Mouse (Mus musculus): ENCODE data around the gene Rtp3. TPM values are rescaled to one million over a fixed set of nuclear protein-coding genes. Genes with fewer than 3 reads are reported as not detected.

Gene Rtp3
- total and polyA plus RNA-seq, 2 experiments: 14.5 to 61.0 TPM

DNA sequence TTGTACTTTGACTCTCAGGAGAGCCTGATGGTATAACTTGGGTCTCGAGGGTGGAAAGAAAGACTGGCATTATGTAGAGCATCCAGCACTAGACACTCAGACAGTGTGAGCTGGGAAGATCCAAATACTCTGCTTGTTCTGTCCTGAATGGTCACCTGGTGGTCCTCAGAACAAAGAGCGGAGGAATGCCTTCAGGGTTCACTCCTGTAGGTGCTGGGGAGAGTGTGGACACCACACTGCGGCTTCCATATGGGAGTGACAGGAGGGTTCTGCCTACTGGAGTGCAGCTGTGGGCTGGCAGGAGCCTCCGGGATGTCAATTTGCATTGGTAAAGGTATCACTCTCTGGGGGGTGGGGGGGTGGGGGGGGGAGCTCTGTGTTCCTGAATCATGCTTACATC lies 8.0 kb downstream of the Rtp3 start:
- H3K4me1 ChIP-seq (ENCODE audit: control insufficient read depth, insufficient read depth, low read length): peaks cover 11% of the 10 kb centered on the region
- no peak overlapping the region for H3K4me3 ChIP-seq (ENCODE audit: insufficient read depth, low read depth, low read length)
- H3K36me3 ChIP-seq (ENCODE audit: control insufficient read depth, insufficient read depth, low read length): peaks cover 5% of the 10 kb centered on the region
- WGBS: 85% methylated on average over 4 of the region's 4 CpGs
- TF ChIP-seq POLR2A (IDR thresholded peaks at IDR 0.05; ENCODE audit: extremely low read depth, insufficient read depth, low read length) (no peak), CTCF (IDR thresholded peaks at IDR 0.05; ENCODE audit: low read depth, low read length) (no peak)
- DNase-seq (ENCODE audit: extremely low read depth, low read depth, low spot score): no peak
- no peak overlapping the region for H3K9ac ChIP-seq (ENCODE audit: low read depth, low read length)
- no peak overlapping the region for H3K27ac ChIP-seq (replicated peaks; ENCODE audit: insufficient read depth, low read depth, low read length)
- H3K79me2 ChIP-seq (ENCODE audit: control insufficient read depth, insufficient read depth, low read length): no peaks in the 10 kb centered on the region
- H3K27me3 ChIP-seq (ENCODE audit: control insufficient read depth, insufficient read depth, low read length): no peaks in the 10 kb centered on the region

DNA sequence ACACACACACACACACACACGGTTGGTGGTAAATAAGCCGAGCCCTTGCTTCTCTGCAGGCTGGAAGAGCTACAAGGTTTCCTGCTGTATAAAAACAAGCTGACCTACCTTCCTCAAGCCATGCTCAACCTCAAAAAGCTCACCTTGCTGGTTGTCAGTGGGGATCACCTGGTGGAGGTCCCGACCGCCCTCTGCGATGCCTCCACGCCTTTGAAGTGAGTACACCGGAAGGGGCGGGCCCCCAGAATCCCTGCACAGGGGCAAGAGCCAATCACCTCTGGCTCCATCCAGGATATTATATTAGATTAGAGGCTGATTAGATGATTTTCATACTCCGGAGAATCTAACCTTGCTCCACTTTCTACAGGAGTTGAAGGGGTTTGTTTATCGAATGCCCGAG lies 11.0 kb downstream of the Rtp3 start:
- H3K4me1 ChIP-seq (ENCODE audit: control insufficient read depth, insufficient read depth, low read length): no peaks in the 10 kb centered on the region
- no peak overlapping the region for H3K4me3 ChIP-seq (ENCODE audit: insufficient read depth, low read depth, low read length)
- TF ChIP-seq CTCF (IDR thresholded peaks at IDR 0.05; ENCODE audit: low read depth, low read length) (no peak), POLR2A (IDR thresholded peaks at IDR 0.05; ENCODE audit: extremely low read depth, insufficient read depth, low read length) (no peak)
- no peaks in the 10 kb centered on the region for H3K79me2 ChIP-seq (ENCODE audit: control insufficient read depth, insufficient read depth, low read length)
- H3K27ac ChIP-seq (replicated peaks; ENCODE audit: insufficient read depth, low read depth, low read length): no peak overlapping the region
- H3K27me3 ChIP-seq (ENCODE audit: control insufficient read depth, insufficient read depth, low read length): no peaks in the 10 kb centered on the region
- no peaks in the 10 kb centered on the region for H3K36me3 ChIP-seq (ENCODE audit: control insufficient read depth, insufficient read depth, low read length)
- H3K9ac ChIP-seq (ENCODE audit: low read depth, low read length): no peak overlapping the region
- 93% methylated on average over 11 of the region's 11 CpGs for WGBS
- no peak for DNase-seq (ENCODE audit: extremely low read depth, low read depth, low spot score)

DNA sequence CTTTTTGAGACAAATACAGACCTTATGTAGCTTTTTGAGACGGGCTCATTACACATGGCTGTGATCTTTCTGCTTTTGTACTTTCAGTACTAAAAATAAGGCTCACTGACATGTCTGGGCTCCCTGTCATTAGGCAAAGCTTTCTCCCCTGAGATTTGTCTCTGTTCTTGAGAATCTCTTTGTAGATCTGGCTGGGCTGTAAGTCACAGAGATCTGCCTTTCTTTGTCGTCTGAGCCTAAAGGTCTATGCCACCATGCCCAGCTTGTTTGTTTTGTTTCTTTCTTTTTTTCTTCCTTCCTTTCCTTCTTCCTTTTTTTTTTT lies 24.5 kb downstream of the Rtp3 start:
- no peaks in the 10 kb centered on the region for H3K27me3 ChIP-seq (ENCODE audit: control insufficient read depth, insufficient read depth, low read length)
- TF ChIP-seq POLR2A (IDR thresholded peaks at IDR 0.05; ENCODE audit: extremely low read depth, insufficient read depth, low read length): no peak
- TF ChIP-seq CTCF (IDR thresholded peaks at IDR 0.05; ENCODE audit: low read depth, low read length): no peak
- H3K27ac ChIP-seq (replicated peaks; ENCODE audit: insufficient read depth, low read depth, low read length): no peak overlapping the region
- H3K4me3 ChIP-seq (ENCODE audit: insufficient read depth, low read depth, low read length): no peak overlapping the region
- H3K36me3 ChIP-seq (ENCODE audit: control insufficient read depth, insufficient read depth, low read length): no peaks in the 10 kb centered on the region
- no peaks in the 10 kb centered on the region for H3K4me1 ChIP-seq (ENCODE audit: control insufficient read depth, insufficient read depth, low read length)
- no peak for DNase-seq (ENCODE audit: extremely low read depth, low read depth, low spot score)
- H3K9ac ChIP-seq (ENCODE audit: low read depth, low read length): no peak overlapping the region
- no peaks in the 10 kb centered on the region for H3K79me2 ChIP-seq (ENCODE audit: control insufficient read depth, insufficient read depth, low read length)
- 78% methylated on average over 2 of the region's 2 CpGs for WGBS

DNA sequence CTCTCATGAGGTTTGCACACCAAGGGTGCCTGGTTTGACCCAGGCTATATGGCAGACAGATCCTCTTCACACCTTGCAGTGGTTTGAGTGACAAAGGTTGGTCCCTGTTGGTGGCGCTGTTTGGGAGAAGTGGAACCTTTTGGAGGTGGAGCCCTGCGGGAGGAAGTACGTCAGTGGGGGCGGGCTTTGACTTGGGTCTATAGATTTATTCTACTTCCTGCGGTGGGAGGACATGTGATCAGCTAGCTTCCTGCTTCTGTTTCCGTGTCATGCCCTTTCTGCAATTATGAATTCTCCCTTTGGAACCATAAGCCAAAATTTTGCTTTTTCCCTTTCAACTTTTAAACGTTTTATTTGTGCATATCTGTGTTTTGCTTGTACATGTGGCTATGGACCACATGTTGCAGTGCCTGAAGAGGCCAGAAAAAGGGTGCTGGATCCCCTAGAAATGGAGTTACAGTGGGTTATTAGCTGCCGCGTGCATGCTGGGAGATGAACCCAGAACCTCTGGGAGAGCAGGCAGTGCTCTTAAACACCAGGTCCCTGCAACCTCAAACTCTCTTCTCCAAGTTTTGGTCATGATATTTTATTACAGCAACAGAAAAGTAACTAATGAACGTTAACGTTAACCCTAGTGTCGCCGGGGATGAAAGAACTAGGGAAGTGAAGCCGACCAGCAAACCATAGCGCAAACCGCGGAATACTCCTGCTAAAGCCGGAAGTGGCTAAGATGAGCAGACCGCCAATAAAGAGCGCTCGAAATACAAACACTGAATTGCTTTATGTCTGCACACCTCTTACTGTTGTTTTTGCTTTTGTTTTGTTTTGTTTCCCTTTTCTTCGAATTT lies 25.1 kb downstream of the Rtp3 start:
- no peak for DNase-seq (ENCODE audit: extremely low read depth, low read depth, low spot score)
- H3K27me3 ChIP-seq (ENCODE audit: control insufficient read depth, insufficient read depth, low read length): no peaks in the 10 kb centered on the region
- H3K9ac ChIP-seq (ENCODE audit: low read depth, low read length): no peak overlapping the region
- 91% methylated on average over 22 of the region's 22 CpGs for WGBS
- TF ChIP-seq POLR2A (IDR thresholded peaks at IDR 0.05; ENCODE audit: extremely low read depth, insufficient read depth, low read length) (no peak), CTCF (IDR thresholded peaks at IDR 0.05; ENCODE audit: low read depth, low read length) (no peak)
- no peaks in the 10 kb centered on the region for H3K36me3 ChIP-seq (ENCODE audit: control insufficient read depth, insufficient read depth, low read length)
- H3K4me3 ChIP-seq (ENCODE audit: insufficient read depth, low read depth, low read length): no peak overlapping the region
- H3K27ac ChIP-seq (replicated peaks; ENCODE audit: insufficient read depth, low read depth, low read length): no peak overlapping the region
- no peaks in the 10 kb centered on the region for H3K4me1 ChIP-seq (ENCODE audit: control insufficient read depth, insufficient read depth, low read length)
- H3K79me2 ChIP-seq (ENCODE audit: control insufficient read depth, insufficient read depth, low read length): no peaks in the 10 kb centered on the region

DNA sequence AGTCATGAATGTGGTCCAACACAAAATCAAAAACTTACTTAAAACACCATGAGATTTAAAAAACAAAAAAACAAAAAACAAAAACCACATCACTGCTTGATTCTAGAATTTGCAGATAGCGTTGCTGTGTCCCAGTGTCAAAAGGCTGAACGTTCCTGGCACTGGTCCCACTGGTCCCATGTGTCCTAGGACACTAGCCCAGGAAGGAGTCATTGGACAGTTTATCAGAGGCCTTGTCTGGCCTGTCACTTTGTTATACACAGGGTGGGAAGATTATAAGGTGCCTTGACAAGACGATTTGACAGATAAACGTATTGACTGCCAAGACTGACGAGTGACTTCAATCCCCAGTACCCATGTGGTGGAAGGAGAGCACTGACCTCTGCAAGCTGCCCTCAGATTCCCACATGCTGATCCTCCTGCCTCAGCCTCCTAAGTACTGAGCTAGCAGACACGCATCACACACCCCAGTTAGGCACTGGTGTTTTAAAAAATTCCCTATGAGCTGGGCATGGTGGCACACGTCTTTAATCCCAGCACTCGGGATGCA lies 26.7 kb downstream of the Rtp3 start:
- H3K4me1 ChIP-seq (ENCODE audit: control insufficient read depth, insufficient read depth, low read length): no peaks in the 10 kb centered on the region
- TF ChIP-seq CTCF (IDR thresholded peaks at IDR 0.05; ENCODE audit: low read depth, low read length): no peak
- TF ChIP-seq POLR2A (IDR thresholded peaks at IDR 0.05; ENCODE audit: extremely low read depth, insufficient read depth, low read length): no peak
- no peaks in the 10 kb centered on the region for H3K79me2 ChIP-seq (ENCODE audit: control insufficient read depth, insufficient read depth, low read length)
- 80% methylated on average over 8 of the region's 8 CpGs for WGBS
- H3K27ac ChIP-seq (replicated peaks; ENCODE audit: insufficient read depth, low read depth, low read length): no peak overlapping the region
- no peaks in the 10 kb centered on the region for H3K36me3 ChIP-seq (ENCODE audit: control insufficient read depth, insufficient read depth, low read length)
- DNase-seq (ENCODE audit: extremely low read depth, low read depth, low spot score): no peak
- H3K4me3 ChIP-seq (ENCODE audit: insufficient read depth, low read depth, low read length): no peak overlapping the region
- no peaks in the 10 kb centered on the region for H3K27me3 ChIP-seq (ENCODE audit: control insufficient read depth, insufficient read depth, low read length)
- H3K9ac ChIP-seq (ENCODE audit: low read depth, low read length): no peak overlapping the region

DNA sequence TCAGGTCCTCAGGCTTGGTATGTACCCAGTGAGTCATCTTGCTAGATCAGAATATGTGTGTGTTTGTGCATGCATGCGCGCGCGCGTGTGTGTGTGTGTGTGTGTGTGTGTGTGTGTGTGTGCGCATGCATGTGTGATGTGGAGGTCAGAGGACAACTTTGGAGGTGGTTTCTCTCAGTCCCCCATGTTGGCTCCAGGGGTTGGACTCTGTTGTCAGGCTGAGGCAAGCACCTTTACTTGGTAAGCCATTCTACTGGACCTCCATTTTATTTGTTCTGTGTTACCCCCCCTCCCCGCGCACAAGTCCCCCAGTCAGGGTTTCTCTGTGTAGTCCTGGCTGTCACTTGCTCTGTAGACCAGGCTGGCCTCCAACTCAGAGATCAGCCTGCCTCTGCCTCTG lies 29.0 kb downstream of the Rtp3 start:
- H3K4me3 ChIP-seq (ENCODE audit: insufficient read depth, low read depth, low read length): no peak overlapping the region
- H3K79me2 ChIP-seq (ENCODE audit: control insufficient read depth, insufficient read depth, low read length): no peaks in the 10 kb centered on the region
- no peaks in the 10 kb centered on the region for H3K27me3 ChIP-seq (ENCODE audit: control insufficient read depth, insufficient read depth, low read length)
- no peak overlapping the region for H3K9ac ChIP-seq (ENCODE audit: low read depth, low read length)
- H3K27ac ChIP-seq (replicated peaks; ENCODE audit: insufficient read depth, low read depth, low read length): no peak overlapping the region
- no peak for TF ChIP-seq POLR2A (IDR thresholded peaks at IDR 0.05; ENCODE audit: extremely low read depth, insufficient read depth, low read length)
- TF ChIP-seq CTCF (IDR thresholded peaks at IDR 0.05; ENCODE audit: low read depth, low read length): no peak
- H3K36me3 ChIP-seq (ENCODE audit: control insufficient read depth, insufficient read depth, low read length): no peaks in the 10 kb centered on the region
- 96% methylated on average over 8 of the region's 8 CpGs for WGBS
- H3K4me1 ChIP-seq (ENCODE audit: control insufficient read depth, insufficient read depth, low read length): no peaks in the 10 kb centered on the region
- DNase-seq (ENCODE audit: extremely low read depth, low read depth, low spot score): no peak

All from liver, adult 2 months (tissue).